Mouse (Mus musculus): ENCODE data around the gene Ptgds. TPM values are rescaled to one million over a fixed set of nuclear protein-coding genes. Genes with fewer than 3 reads are reported as not detected.

Gene Ptgds
- total and polyA plus RNA-seq, 3 experiments, result 0.37 to 0.46 TPM; not detected in 1

DNA sequence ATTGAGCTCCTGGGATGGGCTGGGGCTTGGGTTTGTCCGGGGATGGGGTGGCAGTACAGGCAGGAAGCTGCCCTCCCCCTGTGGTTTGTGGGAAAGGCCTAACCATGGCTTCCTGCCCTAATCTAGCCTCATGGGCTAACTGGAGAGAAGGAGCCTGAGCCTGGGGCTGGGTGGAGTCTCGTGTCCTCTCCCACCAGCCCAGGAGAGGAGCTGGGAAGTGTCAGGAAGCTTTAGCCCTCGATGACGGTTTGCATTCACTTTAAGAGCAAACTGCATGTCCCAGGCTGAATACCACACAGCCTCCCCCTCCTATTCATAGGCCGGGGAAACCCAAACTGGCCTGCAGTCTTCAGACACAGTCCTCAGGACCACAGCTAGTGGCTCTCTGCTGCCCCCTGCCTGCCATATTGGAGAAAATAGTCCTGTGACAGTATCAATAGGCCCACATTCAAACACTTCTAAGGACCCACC is 43.1 kb downstream of the Ptgds start (continued):
- TF ChIP-seq JUN (IDR thresholded peaks at IDR 0.05; ENCODE audit: insufficient read depth, low read depth, low read length) (no peak), USF1 (IDR thresholded peaks at IDR 0.05; ENCODE audit: low read depth, low read length) (no peak), CTCF (conservative IDR thresholded peaks at IDR 0.05 in 1 of 2, IDR thresholded peaks at IDR 0.05 in 1 of 2; ENCODE audit: low read depth in 2 of 2, low read length in 2 of 2) (peak; percentile 86 to 93), E2F4 (IDR thresholded peaks at IDR 0.05; ENCODE audit: insufficient replicate concordance, low read depth, low read length) (no peak), KAT2A (IDR thresholded peaks at IDR 0.05; ENCODE audit: insufficient replicate concordance, low read length) (no peak), MYC (IDR thresholded peaks at IDR 0.05; ENCODE audit: low read depth, low read length) (0 out of 2 replicates have a peak, but pooled peaks have one; percentile 41), ELF1 (IDR thresholded peaks at IDR 0.05; ENCODE audit: low read depth, low read length) (peak; percentile 15; the same call in 1 of the 2 replicates), IRF4 (IDR thresholded peaks at IDR 0.05; ENCODE audit: low read depth, low read length) (peak; percentile 68), GABPA (IDR thresholded peaks at IDR 0.05; ENCODE audit: insufficient replicate concordance, low read depth, low read length) (no peak), HCFC1 (IDR thresholded peaks at IDR 0.05; ENCODE audit: low read depth, low read length) (peak; percentile 50), USF2 (conservative IDR thresholded peaks at IDR 0.05; ENCODE audit: low read depth, low read length) (0 out of 2 replicates have a peak, but pooled peaks have one; percentile 8), UBTF (IDR thresholded peaks at IDR 0.05; ENCODE audit: low read depth, low read length) (no peak), ZC3H11A (IDR thresholded peaks at IDR 0.05; ENCODE audit: low read depth, low read length) (no peak), SMC3 (IDR thresholded peaks at IDR 0.05; ENCODE audit: low read depth, low read length) (peak; percentile 66), NRF1 (IDR thresholded peaks at IDR 0.05; ENCODE audit: low read depth, low read length) (no peak), TBP (conservative IDR thresholded peaks at IDR 0.05; ENCODE audit: low read depth, low read length) (0 out of 2 replicates have a peak, but pooled peaks have one; percentile 51), CHD1 (IDR thresholded peaks at IDR 0.05; ENCODE audit: low read depth, low read length) (no peak), MAZ (IDR thresholded peaks at IDR 0.05; ENCODE audit: low read depth, low read length) (peak; percentile 62; the same call in 1 of the 2 replicates), ZNF384 (IDR thresholded peaks at IDR 0.05; ENCODE audit: low read depth, low read length) (no peak)

DNA sequence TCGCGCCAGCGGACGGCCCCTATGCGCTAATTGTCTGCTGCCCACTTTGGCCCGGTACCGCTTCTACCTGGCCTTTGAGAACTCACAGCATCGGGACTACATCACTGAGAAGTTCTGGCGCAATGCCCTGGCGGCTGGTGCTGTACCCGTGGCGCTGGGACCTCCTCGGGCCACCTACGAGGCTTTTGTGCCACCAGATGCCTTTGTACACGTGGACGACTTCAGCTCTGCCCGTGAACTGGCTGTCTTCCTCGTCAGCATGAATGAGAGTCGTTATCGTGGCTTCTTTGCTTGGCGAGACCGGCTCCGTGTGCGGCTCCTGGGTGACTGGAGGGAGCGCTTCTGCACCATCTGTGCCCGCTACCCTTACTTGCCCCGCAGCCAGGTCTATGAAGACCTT is 44.4 kb downstream of the Ptgds start:
- Histone ChIP-seq H3K27ac (ENCODE audit: insufficient read depth, low read depth) (no peak overlapping the region), H3K9ac (ENCODE audit: insufficient read depth, low read depth) (no peak overlapping the region), H3K79me2 (replicated peaks; ENCODE audit: control insufficient read depth, extremely low read depth, insufficient read depth, poor library complexity, severe bottlenecking) (no peaks in the 10 kb centered on the region), H3K4me1 (ENCODE audit: control insufficient read depth in 1 of 2, insufficient read depth in 2 of 2) (peaks cover 33 to 72% of the 10 kb centered on the region in 2 experiments), H3K27me3 (replicated peaks) (no peaks in the 10 kb centered on the region), H3K4me2 (ENCODE audit: insufficient read depth, low read depth, poor library complexity, severe bottlenecking) (no peak overlapping the region), H3K4me3 (replicated peaks in 1 of 3; ENCODE audit: low read depth in 2 of 3, low read length in 2 of 3, poor library complexity in 1 of 3) (no peak overlapping the region), H3K36me3 (replicated peaks in 1 of 2; ENCODE audit: control insufficient read depth in 1 of 2, insufficient read depth in 1 of 2, low read length in 1 of 2) (peaks cover 0 to 2% of the 10 kb centered on the region in 2 experiments), H3K9me3 (replicated peaks; ENCODE audit: low read length) (peaks cover 3% of the 10 kb centered on the region)
- no peak for DNase-seq (ENCODE audit: extremely low read depth)
- TF ChIP-seq USF2 (conservative IDR thresholded peaks at IDR 0.05; ENCODE audit: low read depth, low read length), result no peak
- no peak for TF ChIP-seq TBP (conservative IDR thresholded peaks at IDR 0.05; ENCODE audit: low read depth, low read length)
- no peak for TF ChIP-seq ETS1 (conservative IDR thresholded peaks at IDR 0.05; ENCODE audit: low read depth, low read length)
- TF ChIP-seq MYC (IDR thresholded peaks at IDR 0.05; ENCODE audit: low read depth, low read length), result no peak
- TF ChIP-seq NELFE (IDR thresholded peaks at IDR 0.05; ENCODE audit: low read depth, low read length), result no peak
- TF ChIP-seq MAX (IDR thresholded peaks at IDR 0.05; ENCODE audit: low read length), result no peak
- no peak for TF ChIP-seq CHD1 (IDR thresholded peaks at IDR 0.05; ENCODE audit: low read depth, low read length)
- no peak for TF ChIP-seq ZKSCAN1 (IDR thresholded peaks at IDR 0.05; ENCODE audit: borderline replicate concordance, low read depth, low read length)
- no peak for TF ChIP-seq USF1 (IDR thresholded peaks at IDR 0.05; ENCODE audit: low read depth, low read length)
- TF ChIP-seq HCFC1 (IDR thresholded peaks at IDR 0.05; ENCODE audit: low read depth, low read length), result no peak
- TF ChIP-seq MAZ (IDR thresholded peaks at IDR 0.05; ENCODE audit: low read depth, low read length), result no peak
- no peak for TF ChIP-seq PAX5 (IDR thresholded peaks at IDR 0.05; ENCODE audit: low read length)
- TF ChIP-seq GABPA (IDR thresholded peaks at IDR 0.05; ENCODE audit: insufficient replicate concordance, low read depth, low read length), result no peak
- in situ Hi-C loops (cut with MboI; ENCODE audit: low pct_ligation_motif_present, low pct_unique_long_range_greater_than_20kb, low sequenced_read_pairs) (loop anchor here (10.0 kb wide), 1 partner anchor 129 kb away; the partner anchor contains the start of gene Edf1), dilution Hi-C loops (cut with MboI; ENCODE audit: extremely low pct_ligation_motif_present, extremely low pct_unique_long_range_greater_than_20kb, low sequenced_read_pairs) (no loop called here)

Measured in CH12.LX (cell line).